Mouse (Mus musculus) ES-Bruce4 (cell line): ENCODE measurements around the gene Tnip1.

ENCODE experiments used
- CTCF ChIP-seq: IDR thresholded peaks from one replicate; pipeline ENCODE4 v1.8.1; 2011; ENCODE audit warnings: low read depth, low read length
- EP300 ChIP-seq: IDR thresholded peaks from 2 replicates; pipeline ENCODE4 v1.6.1; 2011; ENCODE audit warnings: low read depth, low read length; ENCODE audit not compliant: insufficient read depth
- POLR2A ChIP-seq: IDR thresholded peaks from one replicate; pipeline ENCODE4 v1.8.1; 2011; ENCODE audit warnings: low read length; ENCODE audit not compliant: insufficient read depth

- no peak for TF ChIP-seq CTCF
- no peak for TF ChIP-seq POLR2A
- TF ChIP-seq EP300, result no peak
These were observed 50.0 kb downstream of the Tnip1 start for GRCm38 (mm10) chr11:54912503-54913316.
